Mouse (Mus musculus): ENCODE measurements around the gene Chp2. TPM values are rescaled to one million over a fixed set of nuclear protein-coding genes. Genes with fewer than 3 reads are reported as not detected.
A peak's percentile ranks its signal among the peaks of the same experiment; 100 is the strongest.
"Not testable (repeated sequence)": the region's sequence is repeated elsewhere in the genome, so short reads cannot be mapped to it uniquely, and the experiment has no call there.

Gene Chp2
- total RNA-seq, 2 experiments from 2014 or later: 3.3 to 4.0 TPM

DNA sequence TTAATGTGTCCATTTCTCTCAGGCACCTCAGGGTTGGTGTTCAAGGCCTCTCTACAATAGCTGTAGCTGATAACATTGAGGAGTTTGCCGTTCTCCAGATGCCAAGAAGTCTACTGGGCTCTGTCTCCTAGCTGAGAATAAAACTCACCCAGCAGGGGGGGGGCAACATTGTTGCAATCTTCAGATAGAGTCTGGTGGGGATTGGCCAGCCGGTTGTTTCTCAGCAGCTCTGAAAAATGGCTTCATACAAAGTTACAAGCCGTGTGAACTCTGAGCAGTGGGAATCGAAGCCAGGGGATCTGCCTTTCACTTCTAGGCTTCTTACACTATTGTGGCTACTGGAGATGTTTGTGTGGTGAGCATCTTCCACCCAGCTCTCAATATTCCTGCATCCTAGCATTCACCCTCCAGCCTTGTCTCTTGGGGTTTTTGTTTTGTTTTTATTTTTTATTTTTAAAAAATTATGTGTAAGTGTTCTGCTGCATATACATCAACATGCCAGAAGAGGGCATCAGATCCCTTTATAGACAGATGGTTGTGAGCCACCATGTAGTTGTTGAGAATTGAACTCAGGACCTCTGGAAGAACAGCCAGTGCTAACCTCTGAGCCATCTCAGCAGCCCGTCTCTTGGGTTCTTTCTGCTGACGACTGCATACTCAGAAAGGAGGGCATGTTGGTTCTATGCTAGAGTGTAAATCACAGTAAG lies 21.3 kb downstream of the Chp2 start:
- no peak for DNase-seq (ENCODE audit: low spot score in 2 of 2)
- intact Hi-C loops (cut with DNase I): loop anchor here (10.0 kb wide), 1 partner anchor 684 kb away; no protein-coding TSS in a partner anchor

DNA sequence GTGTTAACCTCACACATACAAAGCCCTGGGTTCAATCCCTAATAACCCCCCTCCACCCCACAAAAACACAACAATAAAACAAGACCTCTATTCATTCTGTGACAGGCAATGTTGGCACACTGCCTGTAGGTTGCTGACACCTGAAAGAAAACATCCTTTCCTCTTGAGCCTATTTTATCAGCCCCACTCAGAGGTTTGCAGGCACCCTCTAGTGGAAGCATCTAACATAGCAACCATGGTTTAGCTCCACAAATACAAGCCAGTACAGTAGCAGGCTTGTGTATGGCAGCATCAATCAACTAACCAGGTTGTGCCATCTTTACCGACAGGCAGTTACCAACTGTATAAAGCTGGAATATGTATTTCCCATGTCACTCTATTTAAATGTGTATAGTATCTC lies 23.0 kb downstream of the Chp2 start:
- intact Hi-C loops (cut with DNase I): loop anchor here (2.0 to 10.0 kb wide), 2 partner anchors 43 to 683 kb away; no protein-coding TSS in a partner anchor
- DNase-seq (ENCODE audit: low spot score in 2 of 2): peak; percentile 42 to 59

DNA sequence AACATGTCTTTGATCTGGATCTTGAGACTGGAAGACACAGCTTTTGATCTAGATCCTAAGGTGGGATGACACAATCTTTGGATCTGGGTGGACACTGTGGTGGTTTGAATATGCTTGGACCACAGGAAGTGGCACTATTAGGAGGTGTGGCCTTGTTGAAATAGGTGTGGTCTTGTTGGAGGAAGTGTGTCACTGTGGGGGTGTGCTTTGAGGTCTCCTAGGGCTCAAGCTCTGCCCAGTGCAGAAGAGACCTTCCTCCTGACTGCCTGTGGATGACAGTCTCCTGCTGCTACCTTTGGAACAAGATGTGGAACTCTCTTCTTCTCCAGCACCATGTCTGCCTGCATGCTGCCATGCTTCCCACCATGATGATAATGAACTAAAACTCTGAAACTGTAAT lies 23.4 kb downstream of the Chp2 start:
- DNase-seq (ENCODE audit: low spot score in 2 of 2): not testable (repeated sequence)
- intact Hi-C loops (cut with DNase I): loop anchor here (2.0 to 10.0 kb wide), 2 partner anchors 44 to 682 kb away; no protein-coding TSS in a partner anchor

DNA sequence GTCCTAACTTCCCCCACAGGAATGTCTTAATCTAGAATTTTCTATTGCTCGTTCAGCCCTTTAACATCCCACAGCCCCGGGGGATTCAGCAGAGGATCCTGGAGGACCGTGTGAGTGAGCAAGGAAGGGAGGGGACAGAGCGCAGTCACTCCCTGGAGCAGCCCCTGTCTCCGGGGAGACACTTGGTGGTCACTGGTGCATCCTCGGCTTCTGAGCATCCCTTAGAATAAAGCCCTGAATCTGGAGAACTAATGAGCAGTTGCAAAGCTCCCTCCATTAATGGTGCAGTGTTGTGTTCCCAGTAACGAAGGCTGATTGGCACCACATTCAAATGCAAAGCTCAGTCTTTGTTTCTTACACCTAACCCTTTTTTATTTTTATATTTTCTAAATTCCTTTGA lies 24.9 kb downstream of the Chp2 start:
- DNase-seq (ENCODE audit: low spot score in 2 of 2): no peak
- intact Hi-C loops (cut with DNase I): loop anchor here (10.0 kb wide), 1 partner anchor 681 kb away; no protein-coding TSS in a partner anchor

DNA sequence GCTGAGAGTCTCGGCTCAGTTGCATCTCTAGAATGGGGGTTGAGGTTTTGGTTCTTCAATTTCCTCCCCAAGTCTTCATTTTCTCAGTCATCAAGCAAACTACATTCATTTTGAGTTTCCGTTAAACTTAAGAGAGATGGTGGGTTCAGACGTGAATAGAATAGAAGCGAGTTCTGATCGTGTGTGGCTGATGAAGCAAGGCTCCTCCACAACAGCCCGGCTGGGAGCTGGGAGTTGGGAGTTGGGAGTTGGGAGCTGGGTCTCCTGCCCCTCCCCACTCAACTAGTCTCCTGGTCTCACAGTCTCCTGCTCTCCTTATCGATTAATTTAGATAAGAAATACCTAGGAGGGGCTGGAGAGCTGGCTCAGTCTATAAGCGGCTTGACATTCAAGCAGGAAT lies 25.3 kb downstream of the Chp2 start:
- intact Hi-C loops (cut with DNase I): loop anchor here (10.0 kb wide), 1 partner anchor 680 kb away; no protein-coding TSS in a partner anchor

DNA sequence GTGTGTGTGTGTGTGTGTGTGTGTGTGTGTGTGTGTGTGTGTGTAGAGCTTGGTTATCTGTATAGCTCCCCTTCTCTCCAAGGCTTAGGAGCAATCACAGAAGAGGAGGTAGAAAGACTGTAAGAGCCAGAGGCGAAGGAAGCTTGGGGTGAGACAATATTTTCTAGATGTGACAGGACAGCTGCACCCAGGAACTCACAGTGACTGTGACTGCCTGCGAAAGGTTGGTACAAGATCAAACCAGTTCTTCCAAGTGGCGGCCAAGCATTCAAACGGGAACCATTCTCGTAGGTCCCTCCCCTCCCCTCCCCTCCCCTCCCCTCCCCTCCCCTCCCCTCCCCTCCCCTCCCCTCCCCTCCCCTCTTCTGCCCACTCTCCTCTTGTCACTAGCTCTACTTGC lies 26.7 kb downstream of the Chp2 start:
- no peak for DNase-seq (ENCODE audit: low spot score in 2 of 2)
- intact Hi-C loops (cut with DNase I): loop anchor here (10.0 kb wide), 1 partner anchor 679 kb away; no protein-coding TSS in a partner anchor

More for the DNA sequence above, 25.3 kb downstream of the Chp2 start:
- DNase-seq (ENCODE audit: low spot score in 2 of 2): no peak

DNA sequence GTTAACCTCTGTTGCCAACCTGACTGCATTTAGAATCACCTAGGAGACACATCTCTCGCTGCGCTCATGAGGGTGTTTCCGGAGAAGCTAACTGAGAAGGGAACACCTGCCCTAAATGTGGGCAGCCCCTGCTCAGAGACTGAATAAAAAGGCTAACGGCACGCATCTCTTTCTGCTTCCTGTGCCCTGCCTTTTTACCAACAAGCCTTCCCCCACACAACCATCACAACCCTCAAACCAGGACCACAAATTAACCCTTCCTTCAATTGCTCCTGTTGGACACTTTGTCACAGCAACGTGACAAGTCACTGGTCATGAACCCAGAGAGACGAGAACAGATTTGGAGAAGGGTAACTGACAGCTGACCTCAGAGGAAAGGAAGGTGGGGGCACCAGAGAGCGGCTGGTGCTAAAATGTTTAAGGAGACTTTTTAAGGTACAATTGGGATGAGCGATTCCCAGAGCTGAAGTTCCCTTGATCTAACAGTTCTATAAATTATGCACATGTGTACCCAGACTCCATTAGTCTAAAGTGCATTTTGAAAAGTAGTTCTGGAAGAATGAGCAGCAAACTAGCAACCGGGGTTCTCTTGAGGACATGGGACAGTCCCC lies 28.1 kb downstream of the Chp2 start:
- DNase-seq (ENCODE audit: low spot score in 2 of 2): no peak
- intact Hi-C loops (cut with DNase I): loop anchor here (10.0 kb wide), 1 partner anchor 677 kb away; no protein-coding TSS in a partner anchor

DNA sequence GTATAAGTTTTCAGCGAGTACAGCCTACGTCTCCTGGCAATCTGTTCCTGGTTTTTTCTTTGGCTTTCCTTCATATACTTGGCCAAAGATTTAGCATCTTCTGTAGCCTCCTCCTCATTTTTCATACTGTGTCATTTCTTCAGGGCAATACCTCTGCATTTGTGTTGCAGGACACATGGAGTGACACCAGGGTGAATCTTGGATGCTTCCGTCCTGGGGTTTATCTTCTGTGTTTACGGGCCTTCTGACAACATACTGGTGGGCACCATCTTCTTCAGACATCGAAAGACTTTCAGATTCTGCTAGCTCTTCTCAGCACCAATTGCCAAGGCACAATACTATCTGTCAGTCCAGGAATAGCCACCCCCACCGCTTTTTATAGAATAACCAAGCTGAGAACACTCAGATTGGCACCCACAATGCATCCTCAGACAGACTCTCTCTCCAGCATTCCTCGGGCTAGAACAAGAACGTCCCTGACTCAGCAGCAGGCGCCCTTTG lies 30.1 kb downstream of the Chp2 start:
- DNase-seq (ENCODE audit: low spot score in 2 of 2): peak; percentile 44 to 89
- intact Hi-C loops (cut with DNase I): loop anchor here (10.0 kb wide), 1 partner anchor 675 kb away; no protein-coding TSS in a partner anchor

DNA sequence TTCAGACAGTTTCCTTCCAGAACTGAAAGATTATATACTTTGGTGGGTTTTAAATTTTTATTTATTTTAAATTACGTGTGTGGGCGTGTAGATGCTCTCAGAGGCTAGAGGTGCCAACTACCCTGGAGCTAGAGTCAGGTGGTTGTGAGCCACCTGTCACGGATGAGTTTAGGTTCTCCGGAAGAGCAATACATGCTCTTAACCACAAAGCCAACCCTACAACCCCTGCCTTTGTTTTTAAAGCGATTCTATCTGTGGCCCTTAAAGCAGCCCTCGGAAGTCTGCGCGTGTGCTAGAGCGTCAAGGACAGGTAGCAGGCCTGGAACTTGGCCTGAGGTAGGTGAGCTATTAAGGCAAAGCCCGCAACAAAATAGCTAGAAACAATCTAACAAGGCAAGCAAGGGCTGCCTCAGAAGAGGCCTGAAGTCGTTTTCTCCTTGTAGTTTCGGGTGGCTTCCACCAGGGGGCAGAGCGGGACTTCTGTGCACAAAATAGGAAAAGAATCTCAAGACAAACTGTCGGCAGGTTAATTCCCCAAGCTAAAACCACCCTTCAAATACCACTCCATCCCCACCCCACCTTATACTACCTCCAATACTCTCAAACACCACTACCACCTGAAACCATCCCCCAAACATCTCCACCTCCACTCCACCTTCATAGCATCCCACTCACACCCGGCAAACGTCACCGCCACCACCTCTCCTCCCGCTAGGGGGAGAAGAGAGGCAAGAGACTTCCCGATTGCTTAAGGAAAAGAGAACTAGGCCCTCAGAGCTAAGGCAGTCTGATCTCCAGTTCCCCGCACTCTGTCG lies 32.1 kb downstream of the Chp2 start:
- peak; percentile 84 to 88 for DNase-seq (ENCODE audit: low spot score in 2 of 2)
- intact Hi-C loops (cut with DNase I): loop anchor here (1.0 to 2.0 kb wide), 2 partner anchors 37 to 208 kb away; partner anchors contain the start of gene Prkcb

DNA sequence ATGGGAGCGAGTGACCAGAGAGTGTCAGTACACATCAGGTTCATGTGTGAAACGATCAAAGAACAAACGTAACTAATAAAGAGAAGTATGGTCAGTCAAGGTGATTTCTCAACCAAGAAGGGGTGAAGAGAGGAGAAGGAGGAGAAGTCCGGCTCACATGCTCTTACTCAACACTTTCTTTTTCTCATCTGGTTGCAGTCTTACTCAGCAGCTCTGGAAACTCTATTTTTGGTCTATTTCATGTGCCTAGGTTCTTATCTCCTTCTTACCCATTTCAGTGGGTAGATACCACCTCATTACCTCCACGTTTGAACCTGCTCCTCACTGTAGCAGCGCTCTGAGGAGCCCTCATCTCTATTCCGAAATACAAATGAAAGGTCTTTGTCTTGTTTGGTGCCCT lies 37.4 kb downstream of the Chp2 start:
- intact Hi-C loops (cut with DNase I): no loop called here
- no peak for DNase-seq (ENCODE audit: low spot score in 2 of 2)

DNA sequence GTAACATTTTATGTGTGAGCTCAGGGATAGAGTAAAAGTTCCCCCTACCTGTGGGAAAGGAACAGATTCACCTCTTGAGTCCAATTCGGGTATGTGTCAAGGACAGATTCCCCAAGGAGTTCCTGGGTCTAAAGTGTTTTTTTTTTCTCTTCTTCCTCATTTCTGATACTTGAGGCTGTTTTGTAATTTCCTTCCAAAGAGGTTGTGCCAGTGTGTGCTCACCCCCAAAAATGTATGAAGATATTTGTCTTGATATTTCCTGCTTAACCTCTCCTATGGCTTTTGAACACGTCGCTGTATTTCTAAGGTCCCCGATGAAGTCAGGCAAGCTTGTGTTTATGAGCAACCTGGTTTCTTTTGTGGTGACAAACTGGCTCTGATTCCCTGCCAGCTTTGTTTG lies 39.2 kb downstream of the Chp2 start:
- intact Hi-C loops (cut with DNase I): no loop called here
- DNase-seq (ENCODE audit: low spot score in 2 of 2): no peak

DNA sequence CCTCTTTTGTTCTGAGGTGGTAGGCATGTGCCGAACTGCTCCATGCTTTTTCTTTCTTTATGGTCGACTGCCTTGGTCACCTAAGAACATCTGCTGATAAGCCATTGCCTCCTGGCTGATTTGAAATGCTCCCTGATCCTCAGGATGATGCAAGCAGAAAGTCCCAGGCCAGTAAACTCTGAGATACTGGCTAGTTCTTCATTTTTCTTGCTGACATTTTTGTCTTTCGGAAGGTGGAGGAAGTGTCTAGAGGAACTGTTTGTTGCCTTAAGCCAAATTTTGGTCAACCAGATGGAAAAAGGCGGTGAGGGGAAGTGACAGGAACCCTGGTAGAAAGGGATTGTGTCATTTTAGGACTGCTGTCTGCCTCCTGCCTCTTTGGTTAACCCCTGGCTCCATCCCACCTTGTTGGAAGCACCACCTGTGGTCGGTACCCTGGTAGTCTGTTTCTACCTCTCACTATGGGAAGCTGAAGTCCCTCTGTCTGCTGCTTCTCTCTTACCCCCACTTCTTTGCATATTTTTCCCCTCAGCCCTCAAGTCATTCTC lies 40.8 kb downstream of the Chp2 start:
- no peak for DNase-seq (ENCODE audit: low spot score in 2 of 2)
- intact Hi-C loops (cut with DNase I): no loop called here

DNA sequence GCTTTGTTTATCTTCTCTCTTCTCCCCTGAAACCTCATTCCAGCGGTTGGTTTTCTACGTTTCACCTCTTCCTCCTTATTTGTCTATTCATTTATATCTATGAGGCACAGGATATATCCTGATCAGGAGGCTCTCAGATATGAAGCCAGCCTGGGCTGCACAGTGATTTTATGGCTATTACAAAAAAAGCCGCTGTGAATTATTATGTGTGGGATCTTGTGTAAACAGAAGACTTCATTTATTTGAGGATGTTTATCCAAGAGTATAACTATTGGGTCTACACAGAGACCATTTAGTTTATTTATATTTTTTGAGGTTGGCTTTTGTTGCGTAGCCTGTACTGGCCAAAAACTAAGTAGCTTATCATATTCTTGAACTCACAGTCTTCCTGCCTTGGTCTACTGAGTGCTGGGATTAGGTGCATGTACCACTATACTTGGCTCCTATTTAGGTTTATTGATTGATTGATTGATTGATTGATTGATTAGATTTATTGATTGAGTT lies 49.7 kb downstream of the Chp2 start:
- no peak for DNase-seq (ENCODE audit: low spot score in 2 of 2)
- intact Hi-C loops (cut with DNase I): no loop called here

DNA sequence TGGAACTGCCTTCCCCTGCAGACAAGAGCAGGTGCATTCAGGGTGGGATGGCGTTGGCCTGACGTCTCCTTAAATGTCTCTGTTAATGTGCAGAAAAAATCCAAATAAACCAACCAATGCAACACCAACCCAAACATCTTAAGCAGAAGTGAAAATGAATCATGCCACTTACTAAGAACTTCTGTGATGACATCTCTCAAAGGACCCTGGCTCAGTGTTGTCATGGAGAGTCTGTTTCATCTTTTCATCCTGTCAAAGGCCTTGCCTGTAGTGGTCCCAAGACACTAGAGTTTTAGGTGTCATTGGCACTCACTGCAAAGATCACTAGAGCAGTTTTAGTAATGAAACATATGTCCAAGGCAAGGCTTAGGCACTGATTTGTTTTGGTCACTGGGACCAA lies 53.0 kb downstream of the Chp2 start:
- intact Hi-C loops (cut with DNase I): no loop called here

More for the DNA sequence above, 53.0 kb downstream of the Chp2 start:
- no peak for DNase-seq (ENCODE audit: low spot score in 2 of 2)

Other genes with a start within 250 kb of the Chp2 start
- 10 to 100 TPM; 39.4 to 40.9 TPM for gene Cog7, start 237.8 kb upstream of the Chp2 start, total RNA-seq (2021)
- gene Gga2, start 198.3 kb upstream of the Chp2 start, total RNA-seq (2021): 10 to 100 TPM; 27.7 to 33.5 TPM
- gene Ubfd1, start 152.3 kb upstream of the Chp2 start, total RNA-seq (2021): 10 to 100 TPM; 66.1 to 67.8 TPM
- gene Ears2, start 152.2 kb upstream of the Chp2 start, total RNA-seq (2021): 1 to 10 TPM; 8.3 to 9.0 TPM
- 100 to 1,000 TPM; 258 to 307 TPM for gene Ndufab1, start 117.6 kb upstream of the Chp2 start, total RNA-seq (2021)
- gene Palb2, start 86.5 kb upstream of the Chp2 start, total RNA-seq (2021): 1 to 10 TPM; 1.0 to 2.6 TPM
- 100 to 1,000 TPM in 1 of 2 experiments, 10 to 100 TPM in 1; 99.1 to 105 TPM for gene Dctn5, start 86.5 kb upstream of the Chp2 start, total RNA-seq (2021)
- gene Plk1, start 60.1 kb upstream of the Chp2 start, total RNA-seq (2021): 1 to 10 TPM; 1.4 to 2.2 TPM
- under 1 TPM; 0.25 to 0.44 TPM for gene Ern2, start 33.3 kb upstream of the Chp2 start, total RNA-seq (2021)
- 1,000 to 10,000 TPM; 1,042 to 1,074 TPM for gene Prkcb, start 69.3 kb downstream of the Chp2 start, total RNA-seq (2021)